Mouse (Mus musculus) right cerebral cortex, postnatal 14 days (tissue): ENCODE measurements at regions not wholly inside any gene's neighbourhood (a gene's known extent, or its start where the extent isn't known, plus 50 kb on each side); places are given as distances from the start of the nearest gene placed in this dataset.

ENCODE experiments used
- DNase-seq: peaks from one replicate; pipeline ENCODE4 v3.0.0; 2022

DNA sequence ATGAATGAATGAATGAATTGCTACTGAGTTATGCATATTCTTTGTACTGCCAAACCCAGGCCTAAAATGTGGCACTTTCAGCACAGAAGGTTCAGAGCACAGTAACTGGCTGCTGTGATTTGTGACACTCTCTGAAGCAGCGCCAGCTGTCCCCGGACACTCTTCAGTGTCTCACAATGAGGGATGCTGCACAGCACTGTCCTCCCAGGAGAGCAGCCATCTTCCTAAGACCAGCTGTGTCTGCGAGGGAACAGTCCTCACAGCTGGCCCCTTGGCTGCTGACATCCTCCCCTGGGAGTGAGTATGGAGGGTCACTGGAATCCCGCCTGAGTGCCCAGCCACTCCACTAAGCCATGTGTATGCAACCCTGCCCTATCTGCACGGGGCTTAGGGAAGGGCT, 265.9 kb upstream of the Zfp637 start:
- no peak for DNase-seq

DNA sequence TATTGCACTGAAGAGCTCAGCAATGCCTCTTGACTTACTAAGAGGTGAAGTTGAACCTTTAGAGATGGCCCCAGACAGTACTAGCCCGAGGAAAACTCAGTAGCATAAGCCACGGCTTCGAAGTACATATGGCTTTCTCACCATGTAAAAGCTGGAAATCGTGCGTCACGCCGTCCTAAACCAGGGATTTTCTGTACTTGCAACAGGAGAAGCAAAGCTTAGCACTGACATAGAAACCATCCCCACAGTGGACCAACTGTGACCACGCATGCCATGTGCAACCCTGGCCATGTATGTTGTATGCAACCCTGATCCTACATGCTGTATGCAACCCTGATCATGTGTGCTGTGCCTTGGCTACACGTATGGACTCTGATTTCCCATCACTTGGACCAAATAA, 265.0 kb upstream of the Zfp637 start:
- no peak for DNase-seq

- DNase-seq = no peak
Measured at GRCm38 (mm10) chr6:117577539-117578521, 263.1 kb upstream of the Zfp637 start.

GRCm38 (mm10) chr6:117580951-117581350, 260.0 kb upstream of the Zfp637 start:
- DNase-seq = no peak

- DNase-seq = no peak
Measured at GRCm38 (mm10) chr6:117583121-117583520, 257.9 kb upstream of the Zfp637 start.

- no peak for DNase-seq
Measured at GRCm38 (mm10) chr6:117584563-117584962, 256.4 kb upstream of the Zfp637 start.

GRCm38 (mm10) chr6:117596166-117596840, 244.7 kb upstream of the Zfp637 start:
- no peak for DNase-seq

- DNase-seq = no peak
Measured at GRCm38 (mm10) chr6:117604834-117605233, 236.1 kb upstream of the Zfp637 start.

- no peak for DNase-seq
Measured at GRCm38 (mm10) chr6:117605685-117606084, 235.3 kb upstream of the Zfp637 start.

- DNase-seq = no peak
Measured at GRCm38 (mm10) chr6:117606211-117606610, 234.8 kb upstream of the Zfp637 start.

DNA sequence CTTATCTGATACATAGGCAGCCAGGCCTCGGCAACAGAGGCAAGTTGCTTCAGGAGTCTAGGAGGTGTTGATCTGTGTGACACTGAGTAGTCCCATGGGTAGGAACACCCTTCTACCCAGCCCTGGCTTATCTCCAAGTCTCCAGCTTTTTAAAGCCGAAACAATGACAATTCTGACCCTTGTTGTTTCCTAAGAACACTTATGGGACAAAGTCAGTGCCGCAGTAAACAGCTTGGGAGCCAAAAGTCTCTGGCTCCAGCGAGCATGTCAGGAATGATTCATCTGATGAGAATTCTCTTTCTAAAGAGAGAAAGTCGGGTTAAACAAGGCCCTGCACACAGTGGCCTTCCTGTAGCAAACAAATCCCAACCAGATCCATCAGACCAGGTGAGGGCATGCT, 234.0 kb upstream of the Zfp637 start:
- DNase-seq = no peak

GRCm38 (mm10) chr6:117609476-117610404, 231.2 kb upstream of the Zfp637 start:
- DNase-seq = no peak

- no peak for DNase-seq
Measured at GRCm38 (mm10) chr6:117611281-117611680, 229.7 kb upstream of the Zfp637 start.

DNA sequence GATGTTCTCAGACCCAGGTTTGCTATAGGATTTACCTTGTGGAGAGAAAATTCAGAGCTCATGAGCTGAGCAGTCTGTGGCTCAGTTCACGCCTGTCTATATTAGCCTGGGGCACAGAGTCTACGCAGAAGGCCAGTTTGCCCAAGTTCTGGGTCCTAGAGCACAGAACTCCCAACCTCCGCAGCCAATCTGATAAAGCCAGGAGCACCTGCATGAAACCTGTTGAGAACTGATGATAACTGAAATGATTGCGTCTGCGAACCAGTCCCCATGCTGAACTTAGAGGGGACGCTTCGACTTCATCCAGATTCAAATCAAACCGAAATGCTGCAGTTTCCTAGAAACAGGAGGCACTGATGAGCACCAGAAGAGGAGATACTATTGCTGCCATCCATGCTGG, 229.0 kb upstream of the Zfp637 start:
- DNase-seq = no peak

DNA sequence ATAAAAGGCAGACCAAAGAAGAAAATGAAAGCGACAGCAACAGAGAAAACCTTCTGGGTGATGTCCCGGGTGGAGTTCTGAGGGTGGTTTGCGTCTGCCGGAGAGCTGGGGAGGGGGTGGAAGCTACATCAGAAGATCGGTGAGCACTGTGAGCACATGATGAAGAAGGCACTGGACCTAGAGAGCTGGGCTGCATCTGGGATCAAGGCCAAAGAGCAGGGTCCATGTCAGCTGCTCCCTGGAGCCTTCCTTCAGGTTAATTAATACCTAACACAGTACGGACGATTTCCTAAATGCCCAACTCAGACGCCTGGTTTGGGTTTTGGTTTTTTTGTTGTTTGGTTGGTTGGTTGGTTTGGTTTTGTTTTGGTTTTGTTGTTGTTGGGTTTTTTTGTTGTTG, 228.6 kb upstream of the Zfp637 start:
- DNase-seq = no peak

GRCm38 (mm10) chr6:117613656-117614350, 227.2 kb upstream of the Zfp637 start:
- DNase-seq = no peak

GRCm38 (mm10) chr6:117614386-117614785, 226.6 kb upstream of the Zfp637 start:
- DNase-seq = no peak

DNA sequence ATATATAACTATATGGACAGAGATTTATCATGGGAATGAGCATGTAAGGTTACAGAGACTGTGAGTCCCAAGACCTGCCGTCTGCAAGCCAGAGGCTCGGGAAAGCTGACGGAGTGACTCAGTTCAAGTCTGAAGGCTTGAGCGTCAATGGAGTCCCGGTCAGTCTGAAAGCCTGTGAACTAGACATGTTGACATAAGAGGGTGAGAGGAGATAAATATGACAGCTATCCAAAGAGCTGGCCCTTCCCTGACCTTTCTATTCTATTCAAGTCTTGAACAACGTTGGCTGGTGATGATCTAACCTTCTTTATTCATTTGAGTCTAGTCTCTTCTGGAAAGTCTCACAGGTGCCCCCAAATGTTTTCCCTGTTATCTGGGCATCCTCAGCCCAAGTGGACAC, 223.8 kb upstream of the Zfp637 start:
- no peak for DNase-seq

- no peak for DNase-seq
Measured at GRCm38 (mm10) chr6:117617951-117618350, 223.0 kb upstream of the Zfp637 start.

GRCm38 (mm10) chr6:117619606-117620005, 221.4 kb upstream of the Zfp637 start:
- no peak for DNase-seq

DNA sequence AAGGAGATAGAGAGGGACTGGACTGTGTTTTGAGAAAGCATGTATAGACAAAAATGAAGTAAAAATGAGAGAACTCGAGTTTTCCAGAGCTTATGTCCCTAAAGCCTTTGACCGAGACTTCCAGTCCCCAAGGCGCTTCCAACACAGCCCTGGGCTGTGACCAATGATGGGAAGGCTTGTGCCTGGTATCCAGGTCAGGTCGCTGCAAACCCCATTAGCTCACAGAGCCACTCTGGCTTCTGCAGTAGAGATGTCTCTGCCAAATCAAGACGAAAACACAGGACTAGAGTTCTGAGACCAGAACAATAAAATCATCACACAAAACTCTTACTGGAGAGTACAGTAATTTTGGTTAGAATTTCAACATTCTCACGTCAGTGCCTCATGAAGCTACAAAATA, 218.5 kb upstream of the Zfp637 start:
- no peak for DNase-seq

DNA sequence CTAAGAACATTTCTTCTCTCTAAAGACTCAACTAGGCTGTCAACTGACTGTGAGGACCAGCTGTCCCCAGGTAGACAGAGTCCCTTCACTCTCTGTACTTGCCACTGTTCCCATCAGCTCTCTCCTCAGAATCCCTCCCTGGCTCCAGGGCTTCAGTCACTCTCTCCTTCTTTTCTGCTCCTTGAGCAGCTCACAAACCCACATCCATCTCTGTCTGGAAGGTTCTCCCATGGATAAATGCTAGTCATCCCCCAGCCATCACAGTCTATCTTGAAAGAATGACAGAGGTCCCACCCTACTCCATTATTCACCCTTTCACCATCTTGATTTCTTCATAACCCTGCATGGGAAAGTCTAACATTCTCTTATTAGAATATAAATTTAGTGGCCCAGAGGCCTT, 218.0 kb upstream of the Zfp637 start:
- DNase-seq = no peak
